Mouse (Mus musculus): ENCODE results near the gene Aldh5a1.

Gene Aldh5a1

GRCm38 (mm10) chr13:24866430-24867402 lies 70.7 kb downstream of the Aldh5a1 start:
- no peak for DNase-seq (ENCODE audit: low read depth, low spot score)

- peak; percentile 13 for DNase-seq (ENCODE audit: low read depth, low spot score)
These were observed 74.9 kb downstream of the Aldh5a1 start for GRCm38 (mm10) chr13:24862520-24862919.

- DNase-seq (ENCODE audit: low read depth, low spot score) = no peak
These were observed 75.4 kb downstream of the Aldh5a1 start for GRCm38 (mm10) chr13:24862021-24862420.

- no peak for DNase-seq (ENCODE audit: low read depth, low spot score)
These were observed 76.4 kb downstream of the Aldh5a1 start for GRCm38 (mm10) chr13:24861084-24861483.

- no peak for DNase-seq (ENCODE audit: low read depth, low spot score)
These were observed 78.3 kb downstream of the Aldh5a1 start for GRCm38 (mm10) chr13:24859115-24859514.
